Mouse (Mus musculus) CH12.LX (cell line): ENCODE data around the gene Pmf1. TPM values are rescaled to one million over a fixed set of nuclear protein-coding genes. Genes with fewer than 3 reads are reported as not detected.

Experiments used
- DNase-seq: peaks from one replicate; pipeline ENCODE4 v3.0.0-alpha.2; 2013; ENCODE audit errors: extremely low read depth
- H3K27ac ChIP-seq: 2 replicates; pipeline ENCODE4 v1.5.1; 2012; ENCODE audit warnings: low read depth, mild to moderate bottlenecking, control low read depth, moderate library complexity; ENCODE audit not compliant: insufficient read depth
- H3K27me3 ChIP-seq: replicated peaks from 2 replicates; pipeline ENCODE3; 2012; ENCODE audit warnings: inconsistent platforms
- H3K36me3 ChIP-seq, 2 experiments: replicated peaks in 1 of 2; 2 replicates each; pipeline versions ENCODE3 to v1.6.1; 2012; ENCODE audit warnings: inconsistent platforms in 1 of 2, low read length in 1 of 2, mild to moderate bottlenecking in 1 of 2, mixed read lengths in 1 of 2, moderate library complexity in 1 of 2; ENCODE audit not compliant: control insufficient read depth in 1 of 2, insufficient read depth in 1 of 2
- H3K4me1 ChIP-seq, 2 experiments: 2 replicates each; pipeline ENCODE4 v1.6.1; 2012; ENCODE audit warnings: inconsistent platforms in 1 of 2, moderate library complexity in 1 of 2; ENCODE audit not compliant: insufficient read depth in 2 of 2, control insufficient read depth in 1 of 2
- H3K4me2 ChIP-seq: 2 replicates; pipeline ENCODE4 v1.6.1; 2012; ENCODE audit warnings: low read depth, mild to moderate bottlenecking, control low read depth; ENCODE audit not compliant: poor library complexity, insufficient read depth, severe bottlenecking
- H3K4me3 ChIP-seq, 3 experiments: fragments of 150-350 bp in 1 of 3; sonication (generic) in 1 of 3; replicated peaks in 1 of 3; 2 replicates each; pipeline versions ENCODE3 to v1.5.1; 2011 to 2012; ENCODE audit warnings: low read depth in 2 of 3, low read length in 2 of 3, mild to moderate bottlenecking in 2 of 3, moderate library complexity in 2 of 3, control low read depth in 1 of 3, improper control_type of control experiment in 1 of 3, inconsistent platforms in 1 of 3, mixed read lengths in 1 of 3; ENCODE audit not compliant: poor library complexity in 1 of 3
- H3K79me2 ChIP-seq: replicated peaks from 2 replicates; pipeline ENCODE4 v1.6.1; 2012; ENCODE audit warnings: mild to moderate bottlenecking, moderate library complexity; ENCODE audit not compliant: control insufficient read depth, poor library complexity, insufficient read depth, severe bottlenecking; ENCODE audit errors: extremely low read depth
- H3K9ac ChIP-seq: 2 replicates; pipeline ENCODE4 v1.6.1; 2012; ENCODE audit warnings: low read depth, mild to moderate bottlenecking, control low read depth, moderate library complexity; ENCODE audit not compliant: insufficient read depth
- H3K9me3 ChIP-seq: replicated peaks from 2 replicates; pipeline ENCODE3; 2012; ENCODE audit warnings: low read length, inconsistent platforms, mixed read lengths
- CTCF ChIP-seq, 2 experiments: IDR thresholded peaks in 1 of 2; conservative IDR thresholded peaks in 1 of 2; 2 replicates each; pipeline ENCODE4 v1.5.1; 2011 to 2012; ENCODE audit warnings: low read depth in 2 of 2, low read length in 2 of 2, improper control_type of control experiment in 1 of 2, inconsistent platforms in 1 of 2, mild to moderate bottlenecking in 1 of 2, moderate library complexity in 1 of 2
- ELF1 ChIP-seq: IDR thresholded peaks from 2 replicates; pipeline ENCODE4 v1.6.1; 2014; ENCODE audit warnings: low read depth, mild to moderate bottlenecking, inconsistent platforms, low read length, improper control_type of control experiment
- IRF4 ChIP-seq: IDR thresholded peaks from 2 replicates; pipeline ENCODE4 v1.6.1; 2014; ENCODE audit warnings: low read depth, mild to moderate bottlenecking, inconsistent platforms, low read length, improper control_type of control experiment
- MAX ChIP-seq: IDR thresholded peaks from 2 replicates; pipeline ENCODE4 v1.6.1; 2011; ENCODE audit warnings: low read length, improper control_type of control experiment
- MAZ ChIP-seq: IDR thresholded peaks from 2 replicates; pipeline ENCODE4 v1.6.1; 2012; ENCODE audit warnings: low read depth, mild to moderate bottlenecking, inconsistent platforms, low read length, improper control_type of control experiment, moderate library complexity
- MEF2A ChIP-seq: IDR thresholded peaks from 2 replicates; pipeline ENCODE4 v1.6.1; 2014; ENCODE audit warnings: low read depth, mild to moderate bottlenecking, inconsistent platforms, low read length, improper control_type of control experiment, borderline replicate concordance
- NELFE ChIP-seq: IDR thresholded peaks from 2 replicates; pipeline ENCODE4 v1.6.1; 2011; ENCODE audit warnings: low read depth, low read length, improper control_type of control experiment
- POLR2AphosphoS2 ChIP-seq: IDR thresholded peaks from 2 replicates; pipeline ENCODE4 v1.6.1; 2011; ENCODE audit warnings: low read depth, low read length, improper control_type of control experiment
- SIN3A ChIP-seq: IDR thresholded peaks from 2 replicates; pipeline ENCODE4 v1.6.1; 2012; ENCODE audit warnings: low read length, improper control_type of control experiment, inconsistent platforms
- SMC3 ChIP-seq: IDR thresholded peaks from 2 replicates; pipeline ENCODE4 v1.6.1; 2011; ENCODE audit warnings: low read depth, low read length, improper control_type of control experiment
- UBTF ChIP-seq: IDR thresholded peaks from 2 replicates; pipeline ENCODE4 v1.6.1; 2012; ENCODE audit warnings: low read depth, mild to moderate bottlenecking, inconsistent platforms, low read length, improper control_type of control experiment, moderate library complexity
- ZKSCAN1 ChIP-seq: IDR thresholded peaks from 2 replicates; pipeline ENCODE4 v1.6.1; 2012; ENCODE audit warnings: low read depth, inconsistent platforms, low read length, improper control_type of control experiment, borderline replicate concordance
- ZNF384 ChIP-seq: IDR thresholded peaks from 2 replicates; pipeline ENCODE4 v1.6.1; 2012; ENCODE audit warnings: low read depth, low read length, improper control_type of control experiment, inconsistent platforms
- dilution Hi-C: fragments of 300-500 bp; cut with MboI; formaldehyde crosslinking; loops from 2 replicates; pipeline ENCODE4 v1.14.3; 2020; ENCODE audit warnings: low sequenced_read_pairs; ENCODE audit not compliant: extremely low pct_unique_long_range_greater_than_20kb, extremely low pct_ligation_motif_present
- in situ Hi-C: fragments of 300-500 bp; cut with MboI; formaldehyde crosslinking; loops from 3 replicates; pipeline ENCODE4 v1.14.3; 2019; ENCODE audit warnings: low sequenced_read_pairs, low pct_ligation_motif_present, low pct_unique_long_range_greater_than_20kb, mixed read lengths
- polyA plus RNA-seq: library from polyadenylated mRNA; unstranded; fragments of >175 nt; gene quantifications from 2 replicates; pipeline ENCODE4 v1.2.1, GENCODE M21; 2012; ENCODE audit warnings: low read depth; ENCODE audit not compliant: insufficient read length
- total RNA-seq, 2 experiments: library from RNA; depleted of rRNA; stranded (reverse); fragments of 300-350 nt in 1 of 2; fragments of >200 nt in 1 of 2; gene quantifications; 2 replicates each; pipeline ENCODE4 v1.2.3; 2012 to 2014

Pmf1 gene
- total and polyA plus RNA-seq, 3 experiments: 99.9 to 144 (median 104) TPM

GRCm38 (mm10) chr3:88450379-88451131 is 40.4 kb upstream of the Pmf1 start:
- Histone ChIP-seq H3K9me3 (no peaks in the 10 kb centered on the region), H3K27ac (no peak overlapping the region), H3K27me3 (no peaks in the 10 kb centered on the region), H3K79me2 (no peaks in the 10 kb centered on the region), H3K4me1 (peaks cover 13 to 41% of the 10 kb centered on the region in 2 experiments), H3K4me2 (no peak overlapping the region), H3K9ac (no peak overlapping the region), H3K4me3 (no peak overlapping the region), H3K36me3 (no peaks in the 10 kb centered on the region)
- dilution Hi-C loops (no loop called here), in situ Hi-C loops (no loop called here)
- no peak for TF ChIP-seq SIN3A
- TF ChIP-seq ELF1: no peak
- no peak for TF ChIP-seq ZKSCAN1
- DNase-seq: no peak

DNA sequence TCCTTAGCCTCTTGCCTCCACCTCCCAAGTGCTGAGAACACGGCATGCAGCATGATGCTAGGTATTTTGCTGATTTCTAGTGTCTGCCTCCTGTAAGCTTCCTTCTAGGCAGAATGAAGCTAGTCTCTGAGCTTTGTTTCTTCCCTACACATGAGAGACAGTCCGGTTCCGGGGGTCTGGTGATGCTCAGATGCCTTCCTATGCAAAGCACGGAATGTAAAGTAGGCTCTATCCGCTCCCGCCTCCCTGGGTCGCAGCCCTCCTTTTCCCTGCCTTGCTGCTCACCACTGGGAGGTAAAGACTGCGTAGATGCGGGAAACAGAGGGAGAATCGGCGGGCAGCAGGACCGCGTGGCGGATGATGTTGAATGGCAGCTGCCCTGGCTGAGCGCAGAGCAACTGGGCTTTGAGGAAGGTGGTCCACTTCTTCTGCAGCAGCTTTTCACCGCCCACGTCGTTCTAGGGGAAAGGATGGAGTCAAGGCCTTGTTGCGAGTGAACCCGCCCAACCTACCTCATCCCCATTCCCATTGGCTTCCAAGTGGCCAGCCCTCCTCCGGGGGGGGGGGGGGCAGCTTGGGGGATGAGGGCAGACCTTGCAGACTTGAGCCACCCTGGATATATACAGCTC is 39.4 kb upstream of the Pmf1 start:
- Histone ChIP-seq H3K4me1 (peaks cover 5 to 30% of the 10 kb centered on the region in 2 experiments), H3K79me2 (no peaks in the 10 kb centered on the region), H3K27me3 (no peaks in the 10 kb centered on the region), H3K27ac (no peak overlapping the region), H3K9me3 (no peaks in the 10 kb centered on the region), H3K36me3 (no peaks in the 10 kb centered on the region), H3K4me2 (no peak overlapping the region), H3K4me3 (no peak overlapping the region), H3K9ac (no peak overlapping the region)
- DNase-seq: no peak
- TF ChIP-seq ZKSCAN1: no peak
- TF ChIP-seq MEF2A: no peak
- no peak for TF ChIP-seq IRF4
- no peak for TF ChIP-seq POLR2AphosphoS2
- TF ChIP-seq MAZ: no peak
- no peak for TF ChIP-seq ZNF384
- TF ChIP-seq NELFE: no peak
- dilution Hi-C loops: no loop called here
- in situ Hi-C loops: no loop called here

- dilution Hi-C loops: no loop called here
- Histone ChIP-seq H3K9ac (no peak overlapping the region), H3K4me1 (peaks cover 5 to 20% of the 10 kb centered on the region in 2 experiments), H3K9me3 (no peaks in the 10 kb centered on the region), H3K4me2 (no peak overlapping the region), H3K27ac (no peak overlapping the region), H3K27me3 (no peaks in the 10 kb centered on the region), H3K4me3 (no peak overlapping the region), H3K79me2 (no peaks in the 10 kb centered on the region), H3K36me3 (no peaks in the 10 kb centered on the region)
- in situ Hi-C loops: no loop called here
- DNase-seq: no peak
- no peak for TF ChIP-seq MAX
- TF ChIP-seq UBTF: no peak
- TF ChIP-seq SMC3: no peak
- TF ChIP-seq MAZ: no peak
- TF ChIP-seq CTCF (conservative IDR thresholded peaks at IDR 0.05 in 1 of 2, IDR thresholded peaks at IDR 0.05 in 1 of 2; ENCODE audit: low read depth in 2 of 2, low read length in 2 of 2): no peak
- no peak for TF ChIP-seq SIN3A
These were observed 38.3 kb upstream of the Pmf1 start for GRCm38 (mm10) chr3:88448443-88448842.
